Mouse (Mus musculus): ENCODE results near the gene Ulk4.

Gene Ulk4

GRCm38 (mm10) chr9:121161818-121162565, 115.0 kb downstream of the Ulk4 start:
- no peak for DNase-seq (ENCODE audit: low read depth, low spot score)
- Histone ChIP-seq H3K36me3 (ENCODE audit: control insufficient read depth, insufficient read depth, low read length, poor library complexity, severe bottlenecking) (no peaks in the 10 kb centered on the region), H3K27me3 (ENCODE audit: control insufficient read depth, insufficient read depth, low read length, poor library complexity, severe bottlenecking) (no peaks in the 10 kb centered on the region)

- no peak for DNase-seq (ENCODE audit: low read depth, low spot score)
- Histone ChIP-seq H3K36me3 (ENCODE audit: control insufficient read depth, insufficient read depth, low read length, poor library complexity, severe bottlenecking) (no peaks in the 10 kb centered on the region), H3K27me3 (ENCODE audit: control insufficient read depth, insufficient read depth, low read length, poor library complexity, severe bottlenecking) (no peaks in the 10 kb centered on the region)
Measured at GRCm38 (mm10) chr9:121156253-121156831, 120.7 kb downstream of the Ulk4 start.

GRCm38 (mm10) chr9:121153276-121153675, 123.7 kb downstream of the Ulk4 start:
- H3K27me3 ChIP-seq (ENCODE audit: control insufficient read depth, insufficient read depth, low read length, poor library complexity, severe bottlenecking) = no peaks in the 10 kb centered on the region
- no peaks in the 10 kb centered on the region for H3K36me3 ChIP-seq (ENCODE audit: control insufficient read depth, insufficient read depth, low read length, poor library complexity, severe bottlenecking)
- DNase-seq (ENCODE audit: low read depth, low spot score) = no peak

- H3K27me3 ChIP-seq (ENCODE audit: control insufficient read depth, insufficient read depth, low read length, poor library complexity, severe bottlenecking) = no peaks in the 10 kb centered on the region
- H3K36me3 ChIP-seq (ENCODE audit: control insufficient read depth, insufficient read depth, low read length, poor library complexity, severe bottlenecking) = no peaks in the 10 kb centered on the region
- no peak for DNase-seq (ENCODE audit: low read depth, low spot score)
Measured at GRCm38 (mm10) chr9:121148602-121149001, 128.4 kb downstream of the Ulk4 start.

GRCm38 (mm10) chr9:121143208-121143607, 133.8 kb downstream of the Ulk4 start:
- Histone ChIP-seq H3K36me3 (ENCODE audit: control insufficient read depth, insufficient read depth, low read length, poor library complexity, severe bottlenecking) (no peaks in the 10 kb centered on the region), H3K27me3 (ENCODE audit: control insufficient read depth, insufficient read depth, low read length, poor library complexity, severe bottlenecking) (no peaks in the 10 kb centered on the region)
- no peak for DNase-seq (ENCODE audit: low read depth, low spot score)

GRCm38 (mm10) chr9:121132549-121132948, 144.4 kb downstream of the Ulk4 start:
- Histone ChIP-seq H3K27me3 (ENCODE audit: control insufficient read depth, insufficient read depth, low read length, poor library complexity, severe bottlenecking) (no peaks in the 10 kb centered on the region), H3K36me3 (ENCODE audit: control insufficient read depth, insufficient read depth, low read length, poor library complexity, severe bottlenecking) (no peaks in the 10 kb centered on the region)
- no peak for DNase-seq (ENCODE audit: low read depth, low spot score)

GRCm38 (mm10) chr9:121129533-121129932, 147.5 kb downstream of the Ulk4 start:
- no peak for DNase-seq (ENCODE audit: low read depth, low spot score)
- no peaks in the 10 kb centered on the region for H3K27me3 ChIP-seq (ENCODE audit: control insufficient read depth, insufficient read depth, low read length, poor library complexity, severe bottlenecking)
- H3K36me3 ChIP-seq (ENCODE audit: control insufficient read depth, insufficient read depth, low read length, poor library complexity, severe bottlenecking) = no peaks in the 10 kb centered on the region

- no peaks in the 10 kb centered on the region for H3K36me3 ChIP-seq (ENCODE audit: control insufficient read depth, insufficient read depth, low read length, poor library complexity, severe bottlenecking)
- no peaks in the 10 kb centered on the region for H3K27me3 ChIP-seq (ENCODE audit: control insufficient read depth, insufficient read depth, low read length, poor library complexity, severe bottlenecking)
- no peak for DNase-seq (ENCODE audit: low read depth, low spot score)
Measured at GRCm38 (mm10) chr9:121128934-121129333, 148.1 kb downstream of the Ulk4 start.

GRCm38 (mm10) chr9:121127025-121127424, 150.0 kb downstream of the Ulk4 start:
- no peaks in the 10 kb centered on the region for H3K36me3 ChIP-seq (ENCODE audit: control insufficient read depth, insufficient read depth, low read length, poor library complexity, severe bottlenecking)
- DNase-seq (ENCODE audit: low read depth, low spot score) = no peak
- H3K27me3 ChIP-seq (ENCODE audit: control insufficient read depth, insufficient read depth, low read length, poor library complexity, severe bottlenecking) = no peaks in the 10 kb centered on the region

GRCm38 (mm10) chr9:121124705-121125104, 152.3 kb downstream of the Ulk4 start:
- Histone ChIP-seq H3K36me3 (ENCODE audit: control insufficient read depth, insufficient read depth, low read length, poor library complexity, severe bottlenecking) (no peaks in the 10 kb centered on the region), H3K27me3 (ENCODE audit: control insufficient read depth, insufficient read depth, low read length, poor library complexity, severe bottlenecking) (no peaks in the 10 kb centered on the region)
- no peak for DNase-seq (ENCODE audit: low read depth, low spot score)

GRCm38 (mm10) chr9:121122039-121122438, 155.0 kb downstream of the Ulk4 start:
- Histone ChIP-seq H3K27me3 (ENCODE audit: control insufficient read depth, insufficient read depth, low read length, poor library complexity, severe bottlenecking) (no peaks in the 10 kb centered on the region), H3K36me3 (ENCODE audit: control insufficient read depth, insufficient read depth, low read length, poor library complexity, severe bottlenecking) (no peaks in the 10 kb centered on the region)
- DNase-seq (ENCODE audit: low read depth, low spot score) = no peak

GRCm38 (mm10) chr9:121117936-121118335, 159.1 kb downstream of the Ulk4 start:
- Histone ChIP-seq H3K36me3 (ENCODE audit: control insufficient read depth, insufficient read depth, low read length, poor library complexity, severe bottlenecking) (no peaks in the 10 kb centered on the region), H3K27me3 (ENCODE audit: control insufficient read depth, insufficient read depth, low read length, poor library complexity, severe bottlenecking) (no peaks in the 10 kb centered on the region)
- DNase-seq (ENCODE audit: low read depth, low spot score) = no peak

GRCm38 (mm10) chr9:121112131-121112530, 164.9 kb downstream of the Ulk4 start:
- DNase-seq (ENCODE audit: low read depth, low spot score) = no peak
- H3K36me3 ChIP-seq (ENCODE audit: control insufficient read depth, insufficient read depth, low read length, poor library complexity, severe bottlenecking) = no peaks in the 10 kb centered on the region
- H3K27me3 ChIP-seq (ENCODE audit: control insufficient read depth, insufficient read depth, low read length, poor library complexity, severe bottlenecking) = no peaks in the 10 kb centered on the region

GRCm38 (mm10) chr9:121108110-121108509, 168.9 kb downstream of the Ulk4 start:
- Histone ChIP-seq H3K36me3 (ENCODE audit: control insufficient read depth, insufficient read depth, low read length, poor library complexity, severe bottlenecking) (no peaks in the 10 kb centered on the region), H3K27me3 (ENCODE audit: control insufficient read depth, insufficient read depth, low read length, poor library complexity, severe bottlenecking) (no peaks in the 10 kb centered on the region)
- DNase-seq (ENCODE audit: low read depth, low spot score) = peak; percentile 42

GRCm38 (mm10) chr9:121107643-121108042, 169.4 kb downstream of the Ulk4 start:
- H3K27me3 ChIP-seq (ENCODE audit: control insufficient read depth, insufficient read depth, low read length, poor library complexity, severe bottlenecking) = no peaks in the 10 kb centered on the region
- no peak for DNase-seq (ENCODE audit: low read depth, low spot score)
- no peaks in the 10 kb centered on the region for H3K36me3 ChIP-seq (ENCODE audit: control insufficient read depth, insufficient read depth, low read length, poor library complexity, severe bottlenecking)

- Histone ChIP-seq H3K27me3 (ENCODE audit: control insufficient read depth, insufficient read depth, low read length, poor library complexity, severe bottlenecking) (no peaks in the 10 kb centered on the region), H3K36me3 (ENCODE audit: control insufficient read depth, insufficient read depth, low read length, poor library complexity, severe bottlenecking) (no peaks in the 10 kb centered on the region)
- no peak for DNase-seq (ENCODE audit: low read depth, low spot score)
Measured at GRCm38 (mm10) chr9:121107101-121107500, 169.9 kb downstream of the Ulk4 start.

Measured in splenic B cell, adult 2 months (primary cell).